Mouse (Mus musculus): ENCODE results near the gene Mxra7. TPM values are rescaled to one million over a fixed set of nuclear protein-coding genes. Genes with fewer than 3 reads are reported as not detected.
A peak's percentile ranks its signal among the peaks of the same experiment; 100 is the strongest.
"Not testable (repeated sequence)": the region's sequence is repeated elsewhere in the genome, so short reads cannot be mapped to it uniquely, and the experiment has no call there.

Gene Mxra7
- total RNA-seq (2021) = 10 to 100 TPM; 43.3 to 48.7 TPM

DNA sequence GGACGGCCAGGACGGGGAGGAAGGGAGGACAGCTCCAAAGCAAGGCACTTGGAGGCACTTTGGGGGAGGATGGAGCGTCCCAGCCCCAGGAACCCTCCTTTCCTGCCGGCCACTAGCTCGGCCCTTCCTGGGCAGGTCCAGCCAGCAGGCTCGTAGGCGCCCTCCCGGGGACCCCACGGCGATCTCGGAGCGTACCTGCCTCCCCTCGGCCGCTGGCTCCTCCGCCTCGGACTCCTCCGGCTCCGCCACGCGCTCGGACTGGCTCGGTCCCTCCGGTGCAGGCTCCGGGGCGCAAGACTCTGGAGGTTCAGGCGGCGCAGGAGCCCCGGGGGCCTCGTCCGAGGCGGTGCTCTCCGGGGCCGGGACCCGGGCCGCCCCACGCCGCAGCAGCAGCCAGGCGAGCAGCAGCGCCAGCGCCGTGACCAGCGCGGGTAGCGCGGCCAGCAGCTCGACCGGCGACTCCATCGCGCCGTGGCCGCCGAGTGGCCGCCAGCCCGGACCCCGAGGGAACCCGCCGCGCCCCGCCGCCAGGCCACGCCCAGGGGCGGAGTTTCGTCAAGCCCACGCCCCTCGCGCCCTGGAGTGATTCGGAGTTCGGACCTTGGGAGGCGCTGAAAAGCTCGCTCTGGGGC, at the start of gene Mxra7:
Mxra7 (minus strand) TSS at position 513 of the 632 bp plus-strand sequence.
- intact Hi-C loops (cut with DNase I) = loop anchor here (2.0 kb wide), 1 partner anchor 15 kb away; the partner anchor contains the start of genes Jmjd6 and Mettl23
- DNase-seq = peak; percentile 89 to 91

DNA sequence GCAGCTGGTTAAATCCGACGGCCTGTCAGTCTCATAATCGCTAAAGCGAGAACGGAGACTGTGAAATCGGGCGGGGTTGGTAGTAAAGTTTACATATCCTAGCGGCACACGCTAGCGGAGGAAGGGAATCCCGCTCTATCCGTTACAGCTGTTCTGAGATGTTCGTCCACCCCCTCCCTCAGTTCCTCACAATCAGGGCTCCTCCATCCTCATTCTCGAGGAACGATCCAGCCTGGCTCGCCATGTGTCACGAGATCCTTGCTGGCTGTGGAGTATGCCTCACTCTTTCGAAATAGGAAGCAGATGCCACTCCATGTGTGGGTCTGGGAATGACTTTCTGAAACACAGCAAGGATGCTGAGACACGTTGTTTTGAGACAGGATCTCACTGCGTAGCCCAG, 46.1 kb upstream of the Mxra7 start:
- DNase-seq = no peak
- intact Hi-C loops (cut with DNase I) = no loop called here

DNA sequence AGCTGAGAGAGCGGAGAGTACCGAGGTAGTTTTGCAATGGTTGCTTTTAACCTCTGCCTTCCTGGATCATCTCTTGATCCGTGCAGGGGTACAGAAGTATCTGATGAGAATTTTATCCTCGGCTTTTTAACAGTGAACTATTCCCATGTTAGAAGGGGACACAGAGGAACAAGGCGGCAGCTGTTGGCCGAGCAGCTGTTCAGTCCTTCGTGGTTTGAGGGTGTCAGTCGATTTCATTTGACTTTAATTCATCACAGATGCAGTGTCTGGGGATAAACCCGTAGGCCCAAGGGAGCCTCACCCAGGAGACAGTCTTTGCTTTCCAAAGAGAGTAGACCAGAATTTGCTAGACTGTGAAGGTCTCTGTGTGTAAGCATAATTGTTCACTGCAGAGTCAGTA, 43.7 kb upstream of the Mxra7 start:
- intact Hi-C loops (cut with DNase I) = no loop called here
- DNase-seq = no peak

DNA sequence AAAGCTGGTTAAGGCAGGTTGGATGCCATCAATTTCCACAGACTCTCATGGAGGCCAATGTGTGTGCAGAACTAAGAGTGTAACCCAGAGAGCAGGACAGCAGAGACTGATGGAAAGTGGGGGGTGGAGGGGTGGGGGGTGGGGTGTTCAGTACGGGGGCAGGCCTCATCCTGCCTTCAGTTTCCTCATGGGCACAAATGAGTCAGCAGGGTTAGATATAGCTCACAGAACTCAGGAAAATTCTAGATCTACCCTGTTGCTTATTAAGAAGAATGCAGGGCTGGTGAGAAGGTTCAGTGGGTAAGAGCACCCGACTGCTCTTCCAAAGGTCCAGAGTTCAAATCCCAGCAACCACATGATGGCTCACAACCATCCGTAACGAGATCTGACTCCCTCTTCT, 41.8 kb upstream of the Mxra7 start:
- no peak for DNase-seq

DNA sequence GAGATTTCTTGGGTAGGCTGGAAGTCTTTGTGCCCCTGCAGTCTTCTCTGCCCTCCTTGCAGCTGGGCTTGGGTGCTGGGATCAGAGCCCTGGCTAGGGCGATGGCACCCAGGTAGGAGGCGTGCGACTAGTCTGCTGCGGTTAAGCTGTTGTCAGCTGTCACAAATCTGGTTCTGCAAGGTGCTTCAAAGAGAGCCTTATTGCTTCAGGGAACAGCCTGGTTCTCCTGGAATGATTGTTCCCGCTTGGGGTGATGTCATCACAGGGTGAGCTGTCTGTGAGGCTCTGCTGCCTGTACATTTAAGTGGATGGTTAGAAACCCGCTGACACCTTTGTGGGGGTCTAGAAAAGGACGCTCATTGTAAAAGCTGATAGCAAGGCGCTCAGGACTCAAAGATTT, 41.4 kb upstream of the Mxra7 start:
- DNase-seq = no peak
- intact Hi-C loops (cut with DNase I) = no loop called here

More for the DNA sequence above, 41.8 kb upstream of the Mxra7 start:
- intact Hi-C loops (cut with DNase I) = no loop called here

DNA sequence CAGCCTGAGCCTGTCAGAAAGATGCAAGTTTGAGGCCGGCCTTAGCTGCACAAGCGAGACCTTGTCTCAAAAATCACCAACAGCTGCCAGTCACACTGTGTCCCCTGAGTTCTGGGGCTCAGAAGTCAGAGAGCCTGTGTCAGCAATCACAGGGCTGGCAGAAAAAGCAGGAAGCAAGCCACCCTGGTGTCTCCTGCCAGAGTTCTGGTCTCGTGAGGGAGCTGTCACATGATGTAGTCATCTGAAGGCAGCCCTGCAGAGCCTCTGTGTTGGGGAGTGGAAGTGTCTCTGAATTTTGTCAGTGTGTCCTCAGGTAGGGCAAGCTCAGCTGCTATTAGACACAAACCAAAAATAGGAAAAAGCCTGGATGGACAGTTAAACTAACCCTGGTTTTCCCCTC, 40.3 kb upstream of the Mxra7 start:
- peak; percentile 83 to 90 for DNase-seq
- intact Hi-C loops (cut with DNase I) = no loop called here

DNA sequence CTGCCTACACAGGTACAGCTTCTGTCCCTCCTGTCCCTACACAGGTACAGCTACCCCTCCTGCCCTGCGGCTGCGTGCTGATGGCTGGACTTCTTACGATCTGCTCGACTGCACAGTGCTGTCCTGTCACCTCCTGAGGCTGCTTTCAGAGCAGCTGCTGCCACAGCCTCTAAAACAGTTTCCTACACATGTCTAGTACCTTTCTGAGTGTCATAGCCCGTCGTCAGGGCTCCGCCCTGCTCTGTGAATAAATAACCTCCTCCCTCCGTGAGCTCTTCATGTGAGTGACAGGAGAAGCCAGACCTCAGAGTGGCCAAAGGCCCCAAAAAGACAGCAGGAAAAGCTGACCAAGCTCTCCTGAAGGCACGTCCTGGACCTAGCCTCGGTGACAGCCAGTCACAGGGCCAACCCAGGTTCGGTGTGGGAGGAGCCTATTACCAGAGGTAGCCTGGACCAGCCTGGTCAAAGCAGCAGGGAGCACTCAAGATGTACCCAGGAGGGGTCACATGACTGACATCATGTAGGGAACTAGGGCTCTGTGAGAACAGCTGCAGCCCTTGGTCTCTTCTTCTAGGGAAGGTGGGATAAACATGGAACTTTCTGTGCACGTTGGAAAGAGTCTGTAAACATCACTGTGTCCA, 38.2 kb upstream of the Mxra7 start:
- intact Hi-C loops (cut with DNase I) = no loop called here

DNA sequence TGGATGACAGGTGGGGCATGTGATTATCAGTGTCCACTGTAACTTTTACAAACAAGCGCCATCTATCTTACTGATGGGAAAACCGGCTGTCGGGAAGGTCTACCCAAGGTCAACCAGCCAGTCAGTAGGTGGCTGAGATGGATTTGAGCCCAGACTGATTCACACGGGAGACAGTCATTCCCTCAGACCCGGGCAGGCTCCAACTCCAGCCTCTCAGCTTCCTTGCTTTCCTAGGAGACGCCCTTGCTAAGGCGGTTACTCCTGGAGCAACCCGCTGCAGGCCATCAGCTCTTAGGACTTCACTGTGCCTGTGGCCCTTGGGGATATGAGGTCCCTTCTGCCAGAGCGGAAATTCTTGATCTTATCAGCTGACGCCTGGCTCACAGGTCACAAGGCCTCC, 36.6 kb upstream of the Mxra7 start:
- intact Hi-C loops (cut with DNase I) = no loop called here

More for the DNA sequence above, 38.2 kb upstream of the Mxra7 start:
- no peak for DNase-seq

DNA sequence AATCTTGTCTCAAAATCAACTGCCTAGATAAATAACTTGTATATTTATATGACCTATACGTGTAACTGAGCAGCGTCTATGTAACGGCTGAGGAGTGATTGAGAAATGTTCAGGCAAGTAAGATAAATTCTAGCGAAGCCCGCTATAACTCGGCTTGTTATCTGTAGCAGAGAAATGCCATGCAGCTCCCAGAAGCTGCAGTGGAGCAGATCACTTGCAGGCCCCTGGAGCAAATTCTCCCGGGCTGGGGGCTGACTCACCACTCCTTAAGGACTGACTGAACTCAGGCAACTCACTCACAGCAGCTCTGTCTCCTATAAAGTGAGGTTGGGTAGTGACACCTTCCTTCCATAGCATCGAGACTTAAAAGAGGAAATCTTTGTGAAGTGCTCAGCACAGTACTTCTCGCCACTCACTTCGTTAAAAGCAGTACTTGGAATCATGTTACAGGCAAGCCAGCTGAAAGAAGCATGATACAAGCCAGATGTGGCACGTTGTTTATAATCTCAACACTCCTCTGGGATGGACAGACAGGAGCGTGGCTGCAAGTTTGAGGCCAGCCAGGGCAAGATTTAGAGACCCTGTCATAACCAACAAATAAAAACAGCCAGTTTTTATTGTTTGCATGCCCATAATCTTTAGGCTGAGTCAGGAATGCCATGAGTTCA, 29.5 kb upstream of the Mxra7 start:
- no peak for DNase-seq
- intact Hi-C loops (cut with DNase I) = no loop called here

More for the DNA sequence above, 36.6 kb upstream of the Mxra7 start:
- peak; percentile 55 to 64 for DNase-seq

DNA sequence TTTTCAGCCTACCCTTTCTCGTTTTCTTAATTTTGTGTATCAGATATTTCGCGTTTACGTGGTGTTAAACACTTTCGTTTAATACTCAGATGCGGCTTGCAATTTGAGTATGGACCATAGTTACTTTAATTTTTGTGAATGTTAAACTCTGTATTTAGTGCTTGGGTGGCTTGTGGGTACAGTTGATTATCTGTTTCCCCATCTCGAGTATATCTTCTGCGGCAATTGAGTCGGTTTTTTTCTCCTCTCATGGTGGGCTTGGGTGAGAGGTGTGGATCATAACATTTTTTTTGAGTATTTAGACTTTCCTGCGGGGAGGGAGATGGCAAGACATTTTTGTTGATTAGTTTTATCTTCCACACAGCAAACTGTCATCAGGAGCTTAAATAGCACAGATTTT, 26.4 kb upstream of the Mxra7 start:
- intact Hi-C loops (cut with DNase I) = no loop called here
- DNase-seq = no peak

DNA sequence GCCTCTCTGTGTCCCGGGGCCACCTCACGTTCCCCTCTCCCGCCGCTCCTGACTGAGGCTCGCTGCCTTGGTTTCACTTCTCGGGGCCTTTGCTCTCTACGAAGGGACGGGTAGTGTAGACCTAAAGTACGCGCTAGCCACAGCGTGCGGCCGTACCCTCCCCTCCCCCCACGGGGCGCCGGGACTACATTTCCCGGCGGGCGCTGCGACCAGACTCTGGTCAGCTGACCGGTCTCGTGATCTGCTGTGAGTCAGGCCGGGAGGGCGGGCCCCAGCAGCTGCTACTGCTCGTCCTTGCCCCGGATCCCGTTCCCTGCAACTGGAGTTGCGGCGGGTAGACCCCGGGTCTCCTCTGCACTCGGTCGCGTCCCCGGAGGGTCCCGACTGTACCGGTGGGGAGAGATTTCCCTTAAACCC, 25.7 kb upstream of the Mxra7 start:
- peak; percentile 98 for DNase-seq
- intact Hi-C loops (cut with DNase I) = no loop called here

DNA sequence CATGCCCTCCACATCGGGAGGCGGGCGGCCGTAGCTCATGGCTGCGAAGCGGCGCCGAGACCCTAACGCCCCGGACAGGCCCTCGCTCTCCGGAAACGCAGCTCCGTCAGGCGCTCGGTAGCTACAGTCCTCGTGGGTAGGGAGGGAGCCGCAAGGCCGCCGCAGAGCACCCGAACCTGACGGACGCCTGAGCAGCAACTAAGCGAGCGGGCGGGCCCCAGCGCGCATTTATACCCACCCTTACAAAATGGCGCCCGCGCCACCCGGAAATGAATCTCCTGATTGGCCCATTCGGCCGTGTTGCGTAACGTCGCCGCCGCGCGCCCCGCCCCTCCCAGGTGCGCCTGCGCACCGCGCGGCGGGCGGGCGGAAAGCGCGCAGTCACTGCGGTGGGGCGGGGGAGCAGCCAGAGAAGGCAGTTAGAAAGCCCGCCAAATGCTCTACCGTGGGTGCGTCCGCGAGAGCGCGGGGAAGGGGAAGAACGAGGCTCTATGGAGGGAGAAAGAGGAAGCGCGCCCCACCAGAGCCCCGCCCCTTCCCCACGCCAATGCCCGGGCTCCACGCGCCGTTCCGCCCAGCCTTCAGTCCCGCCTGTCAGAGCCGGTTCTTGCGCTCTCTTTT, 25.2 kb upstream of the Mxra7 start, which contains the start of gene Srsf2:
Srsf2 (minus strand) TSS at position 204 of the 621 bp plus-strand sequence.
- peak; percentile 97 to 98 for DNase-seq
- intact Hi-C loops (cut with DNase I) = loop anchor here (1.0 kb wide), 1 partner anchor 10 kb away; the partner anchor contains the start of genes Jmjd6 and Mettl23

DNA sequence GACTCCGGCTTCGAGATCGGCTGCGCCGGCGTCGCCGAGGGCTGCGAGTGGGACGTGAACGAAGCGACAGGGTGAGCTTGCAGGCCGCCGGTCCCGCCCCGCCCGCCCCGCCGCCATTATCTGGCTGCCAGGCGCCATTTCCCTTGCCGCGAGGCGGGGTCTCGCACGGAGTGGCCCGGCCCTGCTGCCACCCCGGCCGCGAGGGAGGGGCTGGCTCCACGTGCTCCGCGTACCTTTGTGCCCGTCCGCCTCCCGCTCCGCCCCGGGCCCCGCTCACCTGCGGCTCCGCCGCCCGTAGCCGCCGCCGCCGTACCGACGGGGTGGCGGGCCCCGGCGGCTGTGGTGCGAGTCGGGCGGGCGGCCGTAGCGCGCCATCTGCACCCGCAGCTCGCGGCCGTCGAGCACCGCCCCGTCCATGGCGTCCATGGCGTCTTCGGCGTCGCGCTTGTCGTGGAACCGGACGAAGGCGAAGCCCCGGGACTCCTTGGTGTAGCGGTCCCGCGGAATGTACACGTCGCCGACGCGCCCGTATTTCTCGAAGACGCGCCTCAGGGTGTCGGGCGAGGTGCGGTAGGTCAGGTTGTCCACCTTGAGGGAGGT, 24.5 kb upstream of the Mxra7 start, which contains the start of gene Mfsd11:
Mfsd11 (plus strand) TSS at position 150 of the 600 bp plus-strand sequence.
- DNase-seq = peak; percentile 85 to 89
- intact Hi-C loops (cut with DNase I) = loop anchor here (1.0 kb wide), 1 partner anchor 9 kb away; the partner anchor contains the start of genes Jmjd6 and Mettl23

DNA sequence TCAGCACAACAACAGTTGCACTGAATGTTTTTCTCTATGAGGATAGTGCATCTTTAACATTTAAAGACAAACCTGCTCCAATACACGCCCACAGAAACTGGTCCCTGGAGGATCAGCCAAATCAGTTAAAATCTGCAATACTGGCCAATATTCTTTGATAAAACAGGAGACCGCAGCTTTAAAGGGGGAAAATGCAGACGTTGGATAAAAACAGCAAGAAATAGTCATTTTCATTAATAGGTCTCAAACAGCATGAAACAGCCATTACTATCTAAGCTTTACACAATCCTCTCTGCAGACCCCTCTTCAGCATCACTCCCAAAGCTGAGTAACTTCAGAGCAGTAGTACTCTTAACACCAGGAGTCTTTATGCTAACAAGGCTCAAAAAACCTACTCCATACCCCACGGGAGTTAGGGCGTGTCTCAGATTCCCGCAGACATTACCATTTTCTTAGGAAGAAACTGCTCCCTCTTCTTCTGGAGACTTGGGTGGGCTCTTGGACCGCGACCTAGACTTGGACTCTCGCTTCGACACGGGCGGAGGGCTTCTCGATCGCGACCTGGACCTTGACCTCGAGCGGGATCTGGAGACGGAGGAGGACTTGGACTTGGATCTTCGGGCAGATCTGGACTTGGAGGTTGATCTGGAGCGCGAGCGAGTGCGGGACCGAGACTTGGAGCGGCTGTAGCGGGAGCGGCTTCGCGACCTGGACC, 23.9 kb upstream of the Mxra7 start:
- DNase-seq = no peak
- intact Hi-C loops (cut with DNase I) = loop anchor here (1.0 kb wide), 1 partner anchor 8 kb away; the partner anchor contains the start of genes Jmjd6 and Mettl23

DNA sequence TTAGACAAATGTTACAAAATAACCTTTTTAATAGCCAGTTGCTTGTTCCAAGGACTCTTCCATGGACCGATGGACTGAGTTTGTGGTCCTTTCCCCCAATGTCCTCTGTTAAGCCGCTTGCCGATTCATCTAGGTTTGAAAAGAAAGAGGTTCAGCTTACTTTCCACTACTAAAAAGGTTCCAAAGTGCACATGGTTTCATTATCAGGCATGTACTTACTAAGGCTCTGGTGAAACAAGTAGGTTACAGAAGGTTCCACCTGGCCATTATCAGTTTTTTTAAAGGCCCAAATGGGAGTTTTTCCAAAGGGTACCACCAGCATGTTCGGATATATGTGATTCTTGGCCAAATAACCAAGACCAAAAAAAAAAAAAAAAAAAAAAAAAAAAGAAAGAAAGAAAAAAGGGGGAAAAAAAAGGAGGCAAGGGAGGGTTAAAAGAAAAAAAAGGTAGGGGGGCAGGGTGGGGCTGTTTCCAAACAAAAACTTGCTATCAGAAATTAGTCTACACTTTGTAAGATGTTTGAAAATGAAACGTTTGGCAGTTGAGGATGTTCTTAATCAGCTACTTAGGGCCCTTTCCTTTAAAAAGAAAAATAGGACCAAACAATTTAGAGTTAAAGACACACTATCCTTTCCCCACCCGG, 23.1 kb upstream of the Mxra7 start:
- intact Hi-C loops (cut with DNase I) = no loop called here

DNA sequence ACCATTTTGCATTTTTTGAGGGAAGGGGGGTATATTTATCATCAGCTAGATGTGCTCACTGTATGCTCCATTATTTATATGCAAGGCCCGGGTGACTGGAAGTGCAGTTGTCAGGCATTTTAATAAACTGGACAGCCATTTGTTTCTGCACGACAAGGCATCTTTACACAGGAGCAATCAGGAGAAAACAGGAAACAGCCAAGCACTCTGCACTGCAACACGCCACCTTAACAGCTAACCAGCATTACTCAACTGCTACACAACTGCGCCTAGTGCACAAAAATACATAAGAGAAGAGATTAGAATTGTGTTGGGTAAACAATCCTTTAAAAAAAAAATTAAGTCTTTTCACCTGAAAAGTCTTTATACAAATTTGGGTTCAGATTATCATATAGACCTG, 22.2 kb upstream of the Mxra7 start:
- DNase-seq = no peak
- intact Hi-C loops (cut with DNase I) = no loop called here

More for the DNA sequence above, 23.1 kb upstream of the Mxra7 start:
- DNase-seq = no peak

DNA sequence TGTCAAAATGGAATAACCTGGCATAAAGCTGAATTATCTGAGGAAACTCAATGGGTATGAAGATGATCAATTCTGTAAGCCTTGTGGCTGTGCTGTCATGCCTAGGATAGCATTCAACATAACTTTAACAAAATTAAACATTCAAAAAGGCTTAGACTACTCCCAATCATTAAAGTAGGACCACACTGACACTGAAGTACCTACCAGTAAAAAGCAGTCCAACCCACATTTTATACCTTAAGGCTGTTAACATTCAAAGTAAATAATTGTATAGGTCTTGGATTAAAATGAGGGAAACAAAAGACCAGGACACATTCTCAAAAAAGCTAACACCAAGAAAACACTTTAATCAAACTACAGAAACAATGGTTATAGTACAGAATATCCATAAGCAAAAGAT, 21.7 kb upstream of the Mxra7 start:
- no peak for DNase-seq
- intact Hi-C loops (cut with DNase I) = no loop called here

DNA sequence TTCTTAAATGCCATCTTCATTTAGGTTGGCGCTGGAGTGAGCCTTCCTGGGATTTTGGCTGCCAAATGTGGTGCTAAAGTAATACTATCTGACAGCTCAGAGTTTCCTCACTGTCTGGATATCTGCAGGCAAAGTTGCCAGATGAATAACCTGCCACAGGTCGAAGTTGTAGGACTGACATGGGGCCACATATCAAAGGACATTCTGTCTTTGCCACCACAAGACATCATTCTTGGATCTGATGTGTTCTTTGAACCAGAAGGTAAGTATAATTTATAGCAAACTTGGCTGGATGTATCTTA, 21.0 kb upstream of the Mxra7 start:
- intact Hi-C loops (cut with DNase I); DNase-seq: not testable (repeated sequence)

DNA sequence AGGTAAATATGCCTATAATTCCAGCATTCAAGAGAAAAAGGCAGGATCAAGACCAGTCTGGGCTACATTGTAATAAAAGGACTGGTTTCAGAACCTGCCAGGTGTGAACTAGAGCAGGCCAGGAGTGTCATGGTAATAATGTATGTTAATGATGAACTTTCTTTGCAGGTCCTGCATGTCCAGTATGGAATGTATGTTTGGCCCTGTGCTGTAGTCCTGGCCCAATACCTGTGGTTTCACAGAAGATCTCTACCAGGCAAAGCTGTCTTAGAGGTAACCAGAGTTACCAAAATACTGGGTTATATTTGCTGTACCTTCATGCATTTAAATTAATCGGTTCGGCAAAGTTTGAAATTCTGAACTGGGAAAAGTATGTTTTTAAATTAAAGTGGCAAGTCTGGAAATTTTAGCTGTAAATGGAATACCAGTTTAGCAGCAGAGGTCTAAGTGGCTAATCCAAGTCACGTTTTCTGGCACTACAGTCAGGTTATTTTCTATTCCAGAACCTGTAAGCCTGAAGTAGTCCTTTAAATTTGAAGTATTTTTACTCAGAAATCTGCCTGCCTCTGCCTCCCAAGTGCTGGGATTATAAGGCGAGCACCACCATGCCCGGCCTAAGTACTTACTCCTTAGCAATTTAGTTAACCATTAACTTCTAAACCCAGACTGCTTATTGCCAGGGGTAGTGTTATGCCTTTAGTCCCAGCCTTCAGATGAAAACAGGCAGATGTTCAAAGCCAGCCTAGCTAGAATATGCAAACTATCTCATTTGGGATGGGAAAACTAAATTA, 20.4 kb upstream of the Mxra7 start:
- intact Hi-C loops (cut with DNase I) = no loop called here

More for the DNA sequence above, 20.4 kb upstream of the Mxra7 start:
- DNase-seq = no peak

All from heart, postnatal 10 days (tissue).